Mouse (Mus musculus) megakaryocyte, embryonic 14.5 days (primary cell): ENCODE data around the gene Asprv1.

Experiments used
- FLI1 ChIP-seq: IDR thresholded peaks from 2 replicates; pipeline ENCODE4 v1.6.1; 2012; ENCODE audit warnings: low read length, inconsistent platforms, mixed read lengths
- GATA1 ChIP-seq: IDR thresholded peaks from 3 replicates; pipeline ENCODE4 v1.6.1; 2012; ENCODE audit warnings: mixed read lengths, low read length, inconsistent platforms, borderline replicate concordance

DNA sequence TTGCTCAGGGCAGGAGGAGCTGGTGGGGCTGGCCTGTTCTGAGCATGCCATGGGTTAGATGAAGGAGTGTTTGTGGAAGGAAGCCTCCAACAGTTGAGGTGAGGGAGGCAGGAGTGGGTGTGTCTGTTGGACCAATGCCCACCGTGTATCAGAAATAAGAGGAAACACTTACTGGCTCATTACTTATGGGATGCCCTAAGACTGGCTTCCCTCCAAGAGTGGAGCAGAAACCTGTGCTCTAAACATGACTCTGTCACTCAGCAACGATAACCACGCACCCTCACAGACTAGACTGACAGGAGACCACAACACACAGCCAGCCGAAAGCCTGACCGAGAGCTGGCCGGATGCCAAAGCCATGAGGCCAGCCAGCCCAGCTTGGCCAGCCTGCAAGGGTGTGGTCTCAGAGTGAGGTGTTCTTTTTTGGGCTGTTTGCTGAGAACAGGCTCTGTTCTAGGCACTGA lies 28.0 kb upstream of the Asprv1 start:
- no peak for TF ChIP-seq GATA1
- TF ChIP-seq FLI1, result no peak
